11 mouse cellular contexts compared by ENCODE assay signal in genomic region chr5:139813963-139814381, GRCm38 (mm10). TPM values are rescaled to one million over a fixed set of nuclear protein-coding genes. Genes with fewer than 3 reads are reported as not detected.
A peak's percentile ranks its signal among the peaks of the same experiment; 100 is the strongest.
DNase-seq lines count a peak whose midpoint lies in the region; ATAC-seq and TF ChIP-seq lines count a peak whose summit lies in the region.
"Had no signal": no experiment of that assay in that cellular context is flagged by ENCODE, and none has a peak within 500 bp of the region (broad histone marks: within the 10 kb centered on the region; RNA-seq: fewer than 3 reads in every experiment).

No protein-coding gene starts in this region.

- peak; percentile 87 to 90 for DNase-seq in lung, adult 18-20 months
- no peak for DNase-seq in layer of hippocampus, postnatal 10 days (ENCODE audit: low spot score in 2 of 2)
- DNase-seq in layer of hippocampus, adult 8-10 months (ENCODE audit: low spot score in 2 of 2): no peak
- DNase-seq in right cerebral cortex, postnatal 10 days (ENCODE audit: low spot score in 2 of 2): no peak
- DNase-seq: thymus, postnatal 14 days had no signal

- no peak overlapping the region for H3K27ac ChIP-seq in ES-Bruce4 (ENCODE audit: insufficient read depth, low read length)
- peak overlapping the region; percentile 66; the same call in 1 of the 2 replicates for H3K27ac ChIP-seq in kidney, embryonic 16.5 days (ENCODE audit: low read length)
- H3K27ac ChIP-seq: forebrain, embryonic 15.5 days; hindbrain, embryonic 12.5 days had no signal

- H3K9me3 ChIP-seq in E14TG2a.4 (ENCODE audit: low read length) (no peaks in the 10 kb centered on the region), ES-Bruce4 (replicated peaks; ENCODE audit: control insufficient read depth, insufficient read depth, low read length, poor library complexity, severe bottlenecking) (no peaks in the 10 kb centered on the region)
- no peaks in the 10 kb centered on the region for H3K9me3 ChIP-seq in kidney, embryonic 16.5 days (ENCODE audit: low read length)
- H3K9me3 ChIP-seq: forebrain, embryonic 15.5 days; hindbrain, embryonic 12.5 days had no signal

- H3K9ac ChIP-seq in ES-Bruce4 (ENCODE audit: low read depth, poor library complexity, severe bottlenecking): 0 out of 2 replicates have a peak overlapping the region, but pooled peaks have one; percentile 1
- peak overlapping the region; percentile 68 for H3K9ac ChIP-seq in kidney, embryonic 16.5 days (replicated peaks; ENCODE audit: low read length)
- H3K9ac ChIP-seq: forebrain, embryonic 15.5 days; hindbrain, embryonic 12.5 days had no signal

- H3K36me3 ChIP-seq in E14TG2a.4 (ENCODE audit: insufficient read depth, low read length) (no peaks in the 10 kb centered on the region), ES-Bruce4 (ENCODE audit: control insufficient read depth, insufficient read depth, low read length, poor library complexity, severe bottlenecking) (no peaks in the 10 kb centered on the region)
- H3K36me3 ChIP-seq in kidney, embryonic 16.5 days (ENCODE audit: insufficient read depth, low read length): no peaks in the 10 kb centered on the region
- H3K36me3 ChIP-seq: forebrain, embryonic 15.5 days; hindbrain, embryonic 12.5 days had no signal

- H3K4me2 ChIP-seq in kidney, embryonic 16.5 days (replicated peaks; ENCODE audit: low read depth, low read length): peak overlapping the region; percentile 42
- H3K4me2 ChIP-seq: forebrain, embryonic 15.5 days; hindbrain, embryonic 12.5 days had no signal

- ATAC-seq in kidney, embryonic 16.5 days (ENCODE audit: low FRiP score, low TSS enrichment): peak; percentile 68
- ATAC-seq: forebrain, embryonic 15.5 days had no signal

- peak; percentile 79 for TF ChIP-seq POLR2A in ES-Bruce4 (IDR thresholded peaks at IDR 0.05; ENCODE audit: insufficient read depth, low read length)

- H3K27me3 ChIP-seq in E14TG2a.4 (ENCODE audit: insufficient read depth, low read length): peaks cover 9% of the 10 kb centered on the region
- H3K27me3 ChIP-seq in ES-Bruce4 (ENCODE audit: control insufficient read depth, insufficient read depth, low read length, poor library complexity, severe bottlenecking): no peaks in the 10 kb centered on the region
- H3K27me3 ChIP-seq in kidney, embryonic 16.5 days (ENCODE audit: insufficient read depth, low read length): peaks cover 18% of the 10 kb centered on the region

- 8% methylated on average over 13 of the region's 13 CpGs for WGBS in kidney, embryonic 16.5 days

- peak; percentile 55; the same call in 1 of the 2 replicates for TF ChIP-seq EP300 in ES-Bruce4 (IDR thresholded peaks at IDR 0.05; ENCODE audit: insufficient read depth, low read depth, low read length)

- TF ChIP-seq CTCF in E14TG2a.4 (conservative IDR thresholded peaks at IDR 0.05; ENCODE audit: low read length) (no peak), ES-Bruce4 (IDR thresholded peaks at IDR 0.05; ENCODE audit: low read depth, low read length) (no peak)

- H3K4me3 ChIP-seq in E14TG2a.4 (replicated peaks; ENCODE audit: low read length): peak overlapping the region; percentile 67
- peak overlapping the region; percentile 34 for H3K4me3 ChIP-seq in ES-Bruce4 (ENCODE audit: low read depth, low read length)
- H3K4me3 ChIP-seq in kidney, embryonic 16.5 days (ENCODE audit: low read length): peak overlapping the region; percentile 42
- H3K4me3 ChIP-seq: forebrain, embryonic 15.5 days; hindbrain, embryonic 12.5 days had no signal

- H3K4me1 ChIP-seq in E14TG2a.4 (replicated peaks; ENCODE audit: low read depth, low read length) (peaks cover 25% of the 10 kb centered on the region), ES-Bruce4 (ENCODE audit: control insufficient read depth, insufficient read depth, low read length) (no peaks in the 10 kb centered on the region)
- no peaks in the 10 kb centered on the region for H3K4me1 ChIP-seq in kidney, embryonic 16.5 days (ENCODE audit: insufficient read depth, low read length)
- H3K4me1 ChIP-seq: forebrain, embryonic 15.5 days; hindbrain, embryonic 12.5 days had no signal

RNA-seq across cellular contexts. Expression of gene Tmem184a, which starts 5.7 kb away (rescaled TPM):
- polyA plus RNA-seq in ES-Bruce4 (2011; ENCODE audit: insufficient read depth, insufficient read length, low read depth, missing spikeins): 10.5 and 13.1 TPM in 2 replicates
- polyA plus RNA-seq in kidney, embryonic 16.5 days (2015; fragmentation: Nextera tagmentation; extraction: Ambion mirVana): 9.6 and 10.3 TPM in 2 replicates
- total RNA-seq in layer of hippocampus, postnatal 10 days (2021): under 1 TPM in 1 of 2 experiments, not detected in 1; 0.85 TPM
- 1 to 10 TPM in 1 of 4 experiments, under 1 TPM in 3; 0.37 to 1.1 (median 0.68) TPM for total RNA-seq in layer of hippocampus, adult 8-10 months (2022)

RNA-seq across cellular contexts. Expression of gene Gm26938, which starts 12.2 kb away (rescaled TPM):
- polyA plus RNA-seq in ES-Bruce4 (2011; ENCODE audit: insufficient read depth, insufficient read length, low read depth, missing spikeins): not detected in 2 replicates
- 0.72 TPM in 1 of 2 replicates, not detected in the other for polyA plus RNA-seq in kidney, embryonic 16.5 days (2015; fragmentation: Nextera tagmentation; extraction: Ambion mirVana)
- not detected for total RNA-seq in layer of hippocampus, postnatal 10 days (2021)
- not detected for total RNA-seq in layer of hippocampus, adult 8-10 months (2022)
- total RNA-seq: megakaryocyte-erythroid progenitor cell, adult 5-6 weeks had no signal
- polyA plus RNA-seq: forebrain, embryonic 15.5 days; hindbrain, embryonic 12.5 days had no signal

RNA-seq across cellular contexts. Expression of gene Psmg3, which starts 12.7 kb away (rescaled TPM):
- polyA plus RNA-seq in ES-Bruce4 (2011; ENCODE audit: insufficient read depth, insufficient read length, low read depth, missing spikeins): 29.0 and 30.3 TPM in 2 replicates
- polyA plus RNA-seq in kidney, embryonic 16.5 days (2015; fragmentation: Nextera tagmentation; extraction: Ambion mirVana): 74.3 and 77.5 TPM in 2 replicates
- 10 to 100 TPM; 16.1 to 23.2 TPM for total RNA-seq in layer of hippocampus, postnatal 10 days (2021)
- 10 to 100 TPM; 17.6 to 19.2 (median 18.5) TPM for total RNA-seq in layer of hippocampus, adult 8-10 months (2022)

RNA-seq across cellular contexts. Expression of gene Mafk, which starts 22.7 kb away (rescaled TPM):
- polyA plus RNA-seq in ES-Bruce4 (2011; ENCODE audit: insufficient read depth, insufficient read length, low read depth, missing spikeins): 15.6 and 16.3 TPM in 2 replicates
- 12.2 and 13.3 TPM in 2 replicates for polyA plus RNA-seq in kidney, embryonic 16.5 days (2015; fragmentation: Nextera tagmentation; extraction: Ambion mirVana)
- total RNA-seq in layer of hippocampus, postnatal 10 days (2021): 10 to 100 TPM; 10.3 to 10.4 TPM
- 10 to 100 TPM in 2 of 4 experiments, 1 to 10 TPM in 2; 9.2 to 16.4 (median 10.5) TPM for total RNA-seq in layer of hippocampus, adult 8-10 months (2022)

RNA-seq across cellular contexts. Expression of gene Ints1, which starts 38.5 kb away (rescaled TPM):
- 54.6 and 59.1 TPM in 2 replicates for polyA plus RNA-seq in ES-Bruce4 (2011; ENCODE audit: insufficient read depth, insufficient read length, low read depth, missing spikeins)
- 28.3 and 30.4 TPM in 2 replicates for polyA plus RNA-seq in kidney, embryonic 16.5 days (2015; fragmentation: Nextera tagmentation; extraction: Ambion mirVana)
- total RNA-seq in layer of hippocampus, postnatal 10 days (2021): 10 to 100 TPM; 91.7 to 93.3 TPM
- total RNA-seq in layer of hippocampus, adult 8-10 months (2022): 100 to 1,000 TPM in 1 of 4 experiments, 10 to 100 TPM in 3; 80.3 to 100 (median 97.2) TPM

Comparison
In these comparisons a context has a peak if more than half of its experiments do, and no peak if none do; other contexts are left out.
1. DNase-seq: peak in lung, adult 18-20 months (2 of 2); none in layer of hippocampus, postnatal 10 days (0 of 2), layer of hippocampus, adult 8-10 months (0 of 2) and right cerebral cortex, postnatal 10 days (0 of 2).
2. Peak in every context shown above with its lines, with median percentiles within 50 percentile points of each other: H3K4me3 ChIP-seq.